Mouse (Mus musculus): Measurements from ENCODE around the gene Lin37.

Gene Lin37

GRCm38 (mm10) chr7:30587842-30588667, 28.4 kb upstream of the Lin37 start:
- in situ Hi-C loops (cut with MboI; ENCODE audit: low sequenced_read_pairs): no loop called here

- in situ Hi-C loops (cut with MboI; ENCODE audit: low sequenced_read_pairs): no loop called here
Observed at GRCm38 (mm10) chr7:30586455-30587020, 26.9 kb upstream of the Lin37 start.

- in situ Hi-C loops (cut with MboI; ENCODE audit: low sequenced_read_pairs): no loop called here
Observed at GRCm38 (mm10) chr7:30585170-30585569, 25.5 kb upstream of the Lin37 start.

- in situ Hi-C loops (cut with MboI; ENCODE audit: low sequenced_read_pairs): no loop called here
Observed at GRCm38 (mm10) chr7:30584339-30584738, 24.7 kb upstream of the Lin37 start.

GRCm38 (mm10) chr7:30581547-30581946, 21.9 kb upstream of the Lin37 start:
- in situ Hi-C loops (cut with MboI; ENCODE audit: low sequenced_read_pairs): no loop called here

GRCm38 (mm10) chr7:30579950-30580349, 20.3 kb upstream of the Lin37 start:
- in situ Hi-C loops (cut with MboI; ENCODE audit: low sequenced_read_pairs): no loop called here

- in situ Hi-C loops (cut with MboI; ENCODE audit: low sequenced_read_pairs): no loop called here
Observed at GRCm38 (mm10) chr7:30572969-30573368, 13.3 kb upstream of the Lin37 start.

GRCm38 (mm10) chr7:30572389-30572788, 12.8 kb upstream of the Lin37 start:
- in situ Hi-C loops (cut with MboI; ENCODE audit: low sequenced_read_pairs): no loop called here

GRCm38 (mm10) chr7:30567555-30567954, 7.9 kb upstream of the Lin37 start:
- in situ Hi-C loops (cut with MboI; ENCODE audit: low sequenced_read_pairs): no loop called here

GRCm38 (mm10) chr7:30566033-30566432, 6.4 kb upstream of the Lin37 start:
- in situ Hi-C loops (cut with MboI; ENCODE audit: low sequenced_read_pairs): no loop called here

- in situ Hi-C loops (cut with MboI; ENCODE audit: low sequenced_read_pairs): no loop called here
Observed at GRCm38 (mm10) chr7:30564970-30565571, 5.4 kb upstream of the Lin37 start, which contains the start of gene Igflr1. Igflr1 (plus strand) TSS chr7:30565427.

- in situ Hi-C loops (cut with MboI; ENCODE audit: low sequenced_read_pairs): no loop called here
Observed at GRCm38 (mm10) chr7:30563906-30564280, 4.3 kb upstream of the Lin37 start.

GRCm38 (mm10) chr7:30563117-30563905, 3.7 kb upstream of the Lin37 start, which contains the start of the genes U2af1l4, Gm49396 and Psenen:
U2af1l4 (plus strand) TSS chr7:30563301.
Gm49396 (plus strand) TSS chr7:30563344.
Psenen (minus strand) TSS chr7:30563627.
- in situ Hi-C loops (cut with MboI; ENCODE audit: low sequenced_read_pairs): no loop called here

- in situ Hi-C loops (cut with MboI; ENCODE audit: low sequenced_read_pairs): no loop called here
Observed at GRCm38 (mm10) chr7:30562526-30563116, 3.0 kb upstream of the Lin37 start.

- in situ Hi-C loops (cut with MboI; ENCODE audit: low sequenced_read_pairs): no loop called here
Observed at GRCm38 (mm10) chr7:30560296-30560695, 658 bp upstream of the Lin37 start.

GRCm38 (mm10) chr7:30558656-30559442, 789 bp downstream of the Lin37 start:
- in situ Hi-C loops (cut with MboI; ENCODE audit: low sequenced_read_pairs): no loop called here

GRCm38 (mm10) chr7:30557901-30558514, 1.6 kb downstream of the Lin37 start:
- in situ Hi-C loops (cut with MboI; ENCODE audit: low sequenced_read_pairs): no loop called here

- in situ Hi-C loops (cut with MboI; ENCODE audit: low sequenced_read_pairs): no loop called here
Observed at GRCm38 (mm10) chr7:30556894-30557536, 2.6 kb downstream of the Lin37 start.

All from CH12F3 (cell line).